Mouse (Mus musculus): Measurements from ENCODE around the gene Gm525. TPM values are rescaled to one million over a fixed set of nuclear protein-coding genes. Genes with fewer than 3 reads are reported as not detected.

Gm525 gene
- polyA plus RNA-seq, 1 experiment from 2014 or later: 0.45 TPM

DNA sequence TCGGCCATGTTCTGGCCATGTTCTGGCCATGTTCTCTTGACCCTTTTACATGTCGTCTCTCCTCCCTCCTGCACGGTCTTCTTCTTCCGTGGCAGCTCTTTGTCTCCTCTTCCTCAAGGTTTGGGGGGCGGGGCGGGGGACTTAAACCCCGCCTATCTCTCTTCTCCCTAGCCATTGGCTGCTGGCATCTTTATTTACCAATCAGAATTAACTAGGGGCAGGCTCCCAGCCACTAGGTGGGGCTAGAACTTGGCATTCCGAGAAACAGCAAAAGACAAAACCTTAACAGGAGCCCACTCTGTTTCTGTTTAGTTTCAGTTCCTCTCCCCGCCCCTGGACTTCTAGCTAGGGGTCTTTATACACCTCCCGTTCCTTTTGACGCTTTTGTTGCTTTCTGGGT, 32.2 kb downstream of the Gm525 start:
- H3K9ac ChIP-seq (ENCODE audit: low read depth, low read length): no peak overlapping the region
- DNase-seq (ENCODE audit: low spot score) (no peak), ATAC-seq (replicated peaks; ENCODE audit: low FRiP score, low read depth) (no peak)
- peak; percentile 41; the same call in 1 of the 2 replicates for TF ChIP-seq CTCF (IDR thresholded peaks at IDR 0.05; ENCODE audit: low read depth)
- no peaks in the 10 kb centered on the region for H3K9me3 ChIP-seq (replicated peaks; ENCODE audit: low read length)
- H3K4me2 ChIP-seq (ENCODE audit: low read length): no peak overlapping the region
- no peak overlapping the region for H3K4me3 ChIP-seq (replicated peaks; ENCODE audit: low read depth, low read length)
- no peaks in the 10 kb centered on the region; the same call in 1 of the 2 replicates for H3K4me1 ChIP-seq (replicated peaks; ENCODE audit: insufficient read depth, low read length)
- no peaks in the 10 kb centered on the region for H3K36me3 ChIP-seq (ENCODE audit: insufficient read depth, low read length)
- H3K27me3 ChIP-seq (ENCODE audit: insufficient read depth, low read length): no peaks in the 10 kb centered on the region
- 88% methylated on average over 11 of the region's 11 CpGs for WGBS
- H3K27ac ChIP-seq: no peak overlapping the region

- Histone ChIP-seq H3K4me1 (replicated peaks; ENCODE audit: insufficient read depth, low read length) (no peaks in the 10 kb centered on the region), H3K27me3 (ENCODE audit: insufficient read depth, low read length) (no peaks in the 10 kb centered on the region), H3K9ac (ENCODE audit: low read depth, low read length) (no peak overlapping the region), H3K4me3 (replicated peaks; ENCODE audit: low read depth, low read length) (no peak overlapping the region), H3K36me3 (ENCODE audit: insufficient read depth, low read length) (no peaks in the 10 kb centered on the region), H3K4me2 (ENCODE audit: low read length) (no peak overlapping the region), H3K27ac (no peak overlapping the region), H3K9me3 (replicated peaks; ENCODE audit: low read length) (no peaks in the 10 kb centered on the region)
- WGBS: 26% methylated on average over 12 of the region's 12 CpGs
- ATAC-seq (replicated peaks; ENCODE audit: low FRiP score, low read depth) (no peak), DNase-seq (ENCODE audit: low spot score) (no peak)
- TF ChIP-seq CTCF (IDR thresholded peaks at IDR 0.05; ENCODE audit: low read depth): no peak
Observed at GRCm38 (mm10) chr11:89107180-89107807, 33.7 kb downstream of the Gm525 start.

- no peak overlapping the region for H3K4me3 ChIP-seq (replicated peaks; ENCODE audit: low read depth, low read length)
- no peaks in the 10 kb centered on the region for H3K36me3 ChIP-seq (ENCODE audit: insufficient read depth, low read length)
- H3K4me2 ChIP-seq (ENCODE audit: low read length): no peak overlapping the region
- no peak overlapping the region for H3K27ac ChIP-seq
- TF ChIP-seq CTCF (IDR thresholded peaks at IDR 0.05; ENCODE audit: low read depth): no peak; the same call in 1 of the 2 replicates
- no peaks in the 10 kb centered on the region for H3K27me3 ChIP-seq (ENCODE audit: insufficient read depth, low read length)
- H3K9ac ChIP-seq (ENCODE audit: low read depth, low read length): no peak overlapping the region
- DNase-seq (ENCODE audit: low spot score): peak; percentile 35
- ATAC-seq (replicated peaks; ENCODE audit: low FRiP score, low read depth): no peak; the same call in 1 of the 2 replicates
- H3K9me3 ChIP-seq (replicated peaks; ENCODE audit: low read length): no peaks in the 10 kb centered on the region
- WGBS: 11% methylated on average over 13 of the region's 13 CpGs
- H3K4me1 ChIP-seq (replicated peaks; ENCODE audit: insufficient read depth, low read length): no peaks in the 10 kb centered on the region
Observed at GRCm38 (mm10) chr11:89124411-89124810, 50.8 kb downstream of the Gm525 start.

DNA sequence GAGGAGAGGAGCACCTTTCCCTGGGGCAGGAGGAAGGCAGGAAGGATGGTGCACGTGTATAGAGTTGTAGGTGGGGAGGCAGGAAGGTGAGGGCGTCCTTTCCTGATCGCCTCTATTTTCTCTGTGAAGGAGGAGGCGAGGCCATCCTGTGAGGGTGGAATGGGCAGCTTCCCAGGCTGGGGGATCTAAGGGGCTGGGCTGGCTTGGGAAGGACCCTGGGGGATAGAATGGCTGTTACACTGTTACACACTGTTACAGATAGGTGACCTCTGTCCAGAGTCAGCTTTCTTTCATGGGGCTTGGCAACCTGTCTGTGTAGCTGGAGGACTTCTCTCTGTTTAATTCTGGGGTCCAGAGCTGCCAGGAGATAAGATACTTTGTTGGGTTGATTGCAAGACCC, 57.2 kb downstream of the Gm525 start:
- 36% methylated on average over 4 of the region's 4 CpGs for WGBS
- ATAC-seq (replicated peaks; ENCODE audit: low FRiP score, low read depth) (no peak), DNase-seq (ENCODE audit: low spot score) (no peak)
- Histone ChIP-seq H3K9me3 (replicated peaks; ENCODE audit: low read length) (no peaks in the 10 kb centered on the region), H3K27ac (no peak overlapping the region), H3K4me3 (replicated peaks; ENCODE audit: low read depth, low read length) (no peak overlapping the region), H3K9ac (ENCODE audit: low read depth, low read length) (no peak overlapping the region), H3K27me3 (ENCODE audit: insufficient read depth, low read length) (no peaks in the 10 kb centered on the region), H3K4me2 (ENCODE audit: low read length) (no peak overlapping the region), H3K36me3 (ENCODE audit: insufficient read depth, low read length) (no peaks in the 10 kb centered on the region), H3K4me1 (replicated peaks; ENCODE audit: insufficient read depth, low read length) (no peaks in the 10 kb centered on the region)
- no peak for TF ChIP-seq CTCF (IDR thresholded peaks at IDR 0.05; ENCODE audit: low read depth)

- DNase-seq (ENCODE audit: low spot score) (no peak), ATAC-seq (replicated peaks; ENCODE audit: low FRiP score, low read depth) (no peak)
- no peaks in the 10 kb centered on the region for H3K27me3 ChIP-seq (ENCODE audit: insufficient read depth, low read length)
- 71% methylated on average over 7 of the region's 7 CpGs for WGBS
- no peak overlapping the region for H3K9ac ChIP-seq (ENCODE audit: low read depth, low read length)
- no peaks in the 10 kb centered on the region for H3K4me1 ChIP-seq (replicated peaks; ENCODE audit: insufficient read depth, low read length)
- H3K36me3 ChIP-seq (ENCODE audit: insufficient read depth, low read length): no peaks in the 10 kb centered on the region
- no peak for TF ChIP-seq CTCF (IDR thresholded peaks at IDR 0.05; ENCODE audit: low read depth)
- no peak overlapping the region for H3K4me2 ChIP-seq (ENCODE audit: low read length)
- H3K9me3 ChIP-seq (replicated peaks; ENCODE audit: low read length): no peaks in the 10 kb centered on the region
- H3K4me3 ChIP-seq (replicated peaks; ENCODE audit: low read depth, low read length): no peak overlapping the region
- H3K27ac ChIP-seq: no peak overlapping the region
Observed at GRCm38 (mm10) chr11:89132406-89132805, 58.8 kb downstream of the Gm525 start.

GRCm38 (mm10) chr11:89134211-89134610, 60.6 kb downstream of the Gm525 start:
- Histone ChIP-seq H3K27ac (no peak overlapping the region), H3K9me3 (replicated peaks; ENCODE audit: low read length) (no peaks in the 10 kb centered on the region), H3K4me1 (replicated peaks; ENCODE audit: insufficient read depth, low read length) (no peaks in the 10 kb centered on the region), H3K27me3 (ENCODE audit: insufficient read depth, low read length) (no peaks in the 10 kb centered on the region), H3K9ac (ENCODE audit: low read depth, low read length) (no peak overlapping the region), H3K36me3 (ENCODE audit: insufficient read depth, low read length) (no peaks in the 10 kb centered on the region), H3K4me3 (replicated peaks; ENCODE audit: low read depth, low read length) (no peak overlapping the region), H3K4me2 (ENCODE audit: low read length) (no peak overlapping the region)
- DNase-seq (ENCODE audit: low spot score) (no peak), ATAC-seq (replicated peaks; ENCODE audit: low FRiP score, low read depth) (no peak)
- no peak for TF ChIP-seq CTCF (IDR thresholded peaks at IDR 0.05; ENCODE audit: low read depth)
- 52% methylated on average over 2 of the region's 2 CpGs for WGBS

DNA sequence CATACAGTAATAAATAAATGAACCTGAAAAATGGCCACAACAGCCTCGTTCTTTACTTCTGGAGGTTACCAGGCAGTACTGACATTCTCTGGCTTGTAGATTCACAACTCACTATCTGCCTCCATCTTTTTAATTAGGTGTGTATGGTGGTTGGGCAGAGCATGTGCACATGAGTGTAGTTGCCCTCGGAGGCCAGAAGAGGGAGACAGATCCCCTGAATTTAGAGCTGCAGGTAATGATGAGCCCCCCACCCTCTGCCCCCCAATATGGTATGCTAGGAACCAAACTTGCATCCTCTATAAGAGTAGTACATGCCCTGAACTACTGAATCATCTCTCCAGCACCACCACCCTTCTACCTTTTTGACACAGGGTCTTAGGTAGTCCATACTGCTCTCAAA, 64.3 kb downstream of the Gm525 start:
- Histone ChIP-seq H3K9me3 (replicated peaks; ENCODE audit: low read length) (no peaks in the 10 kb centered on the region), H3K27me3 (ENCODE audit: insufficient read depth, low read length) (no peaks in the 10 kb centered on the region), H3K4me3 (replicated peaks; ENCODE audit: low read depth, low read length) (no peak overlapping the region), H3K27ac (no peak overlapping the region), H3K4me1 (replicated peaks; ENCODE audit: insufficient read depth, low read length) (no peaks in the 10 kb centered on the region), H3K36me3 (ENCODE audit: insufficient read depth, low read length) (no peaks in the 10 kb centered on the region), H3K9ac (ENCODE audit: low read depth, low read length) (no peak overlapping the region), H3K4me2 (ENCODE audit: low read length) (no peak overlapping the region)
- no peak for DNase-seq (ENCODE audit: low spot score)
- 92% methylated on average over 2 of the region's 2 CpGs for WGBS
- no peak for ATAC-seq (replicated peaks; ENCODE audit: low FRiP score, low read depth)
- TF ChIP-seq CTCF (IDR thresholded peaks at IDR 0.05; ENCODE audit: low read depth): no peak

Other genes with a start within 250 kb of the Gm525 start
- 16.9 and 17.5 TPM in 2 replicates for gene Akap1, start 209.3 kb upstream of the Gm525 start, polyA plus RNA-seq (2015; fragmentation: Nextera tagmentation; extraction: Ambion mirVana)
- gene Scpep1, start 118.4 kb upstream of the Gm525 start, polyA plus RNA-seq (2015; fragmentation: Nextera tagmentation; extraction: Ambion mirVana): 149 and 169 TPM in 2 replicates
- not detected in 2 replicates for gene Elobl, start 106.9 kb upstream of the Gm525 start, polyA plus RNA-seq (2015; fragmentation: Nextera tagmentation; extraction: Ambion mirVana)
- gene Coil, start 103.6 kb upstream of the Gm525 start, polyA plus RNA-seq (2015; fragmentation: Nextera tagmentation; extraction: Ambion mirVana): 10.9 and 12.1 TPM in 2 replicates
- gene Trim25, start 74.5 kb upstream of the Gm525 start, polyA plus RNA-seq (2015; fragmentation: Nextera tagmentation; extraction: Ambion mirVana): 17.6 and 18.3 TPM in 2 replicates
- 2.6 and 3.3 TPM in 2 replicates for gene Dgke, start 7.0 kb upstream of the Gm525 start, polyA plus RNA-seq (2015; fragmentation: Nextera tagmentation; extraction: Ambion mirVana)
- gene Nog, start 228.5 kb downstream of the Gm525 start, polyA plus RNA-seq (2015; fragmentation: Nextera tagmentation; extraction: Ambion mirVana): 1.4 and 2.3 TPM in 2 replicates